Mouse (Mus musculus): Measurements from ENCODE around the gene Yrdc. TPM values are rescaled to one million over a fixed set of nuclear protein-coding genes. Genes with fewer than 3 reads are reported as not detected.

The Yrdc gene
- total RNA-seq, 2 experiments from 2014 or later = 34.3 to 36.6 TPM

DNA sequence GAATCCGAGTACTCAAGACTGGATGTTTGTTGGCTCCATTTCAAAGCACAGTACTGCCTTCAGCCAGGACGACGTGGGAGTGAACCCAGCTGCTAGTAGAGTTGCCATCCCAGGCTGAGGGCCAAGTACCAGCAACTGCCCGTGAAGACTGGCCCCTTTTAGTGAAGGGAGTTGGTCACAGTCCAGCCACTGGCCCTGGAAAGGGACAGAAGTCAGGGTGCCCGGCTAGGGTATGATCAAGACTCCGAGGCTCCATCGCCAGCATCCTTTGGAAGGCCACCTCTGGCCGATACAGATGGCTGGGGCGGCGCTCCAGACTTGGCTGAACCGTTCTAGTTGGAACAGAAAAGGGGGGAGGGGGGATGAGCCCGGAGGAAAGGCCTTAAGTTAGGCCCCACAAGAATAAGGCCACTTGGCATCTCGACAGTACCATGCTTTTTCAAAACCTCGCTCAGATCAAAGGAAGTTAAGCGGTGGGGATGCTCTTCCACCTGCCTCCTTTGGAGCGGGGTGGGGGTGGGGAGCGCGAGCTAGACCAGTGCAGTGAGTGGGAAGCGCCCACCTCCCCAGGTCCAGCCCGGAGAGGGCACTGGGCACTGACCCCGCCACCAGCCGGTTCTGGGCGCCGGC lies 733 bp upstream of the Yrdc start:
- peak; percentile 64 to 77 for DNase-seq (ENCODE audit: low spot score in 2 of 2)

DNA sequence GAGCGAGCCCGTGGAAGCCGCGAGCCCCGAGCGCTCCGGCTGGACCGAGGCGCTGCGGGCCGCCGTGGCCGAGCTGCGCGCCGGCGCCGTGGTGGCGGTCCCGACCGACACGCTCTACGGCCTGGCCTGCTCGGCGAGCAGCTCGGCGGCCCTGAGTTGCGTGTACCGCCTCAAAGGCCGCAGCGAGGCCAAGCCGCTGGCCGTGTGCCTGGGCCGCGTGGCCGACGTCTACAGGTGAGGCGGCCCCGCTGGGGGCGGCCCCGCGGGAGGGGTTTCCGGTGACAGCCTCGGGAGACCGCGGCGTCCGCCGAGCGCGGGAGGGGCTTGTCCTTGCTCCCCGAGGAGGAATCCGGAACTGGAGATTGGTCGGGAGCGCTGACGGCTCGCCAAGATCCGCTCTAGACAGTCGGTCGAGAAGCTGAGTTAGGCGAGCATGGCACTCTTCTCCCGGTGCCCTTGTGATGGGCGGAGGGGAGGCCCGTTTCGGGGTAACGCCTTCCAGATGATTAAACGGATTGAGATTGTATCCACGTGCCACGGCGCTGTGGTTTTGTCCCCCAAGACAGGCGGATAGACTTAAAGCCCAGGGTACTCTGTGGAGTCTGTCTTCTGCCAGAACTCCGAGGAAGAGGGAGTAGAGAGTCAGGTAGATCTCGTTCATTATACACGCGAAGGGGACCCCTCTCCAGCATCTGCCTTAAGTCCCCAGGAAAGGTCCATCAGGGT lies 617 bp downstream of the Yrdc start, which contains the start of gene 1110065P20Rik:
TSS of gene 1110065P20Rik (minus strand) at position 264 of the 726 bp plus-strand sequence.
- peak; percentile 69 to 70 for DNase-seq (ENCODE audit: low spot score in 2 of 2)

DNA sequence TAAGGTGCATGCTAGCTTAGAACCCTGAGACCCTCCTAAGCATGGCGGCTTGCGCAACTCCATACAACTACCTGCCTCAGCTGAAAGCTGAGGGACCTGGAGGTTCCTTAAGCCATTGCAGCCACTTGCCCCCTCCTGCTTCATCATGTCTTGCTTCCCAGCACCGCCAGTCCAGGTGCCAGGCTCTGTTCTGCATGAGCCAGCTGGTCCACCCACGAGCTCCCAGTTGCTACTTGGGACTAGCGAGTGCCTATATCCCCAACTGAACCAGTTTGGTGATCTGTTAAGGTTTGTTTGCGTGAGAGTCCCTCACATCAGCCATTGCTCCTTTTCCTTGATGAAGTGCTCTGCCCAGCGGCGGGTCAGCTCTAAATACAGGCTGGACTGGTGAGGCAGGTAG lies 5.8 kb downstream of the Yrdc start:
- peak in 1 of 2 experiments; percentile 68 for DNase-seq (ENCODE audit: low spot score in 2 of 2)

DNA sequence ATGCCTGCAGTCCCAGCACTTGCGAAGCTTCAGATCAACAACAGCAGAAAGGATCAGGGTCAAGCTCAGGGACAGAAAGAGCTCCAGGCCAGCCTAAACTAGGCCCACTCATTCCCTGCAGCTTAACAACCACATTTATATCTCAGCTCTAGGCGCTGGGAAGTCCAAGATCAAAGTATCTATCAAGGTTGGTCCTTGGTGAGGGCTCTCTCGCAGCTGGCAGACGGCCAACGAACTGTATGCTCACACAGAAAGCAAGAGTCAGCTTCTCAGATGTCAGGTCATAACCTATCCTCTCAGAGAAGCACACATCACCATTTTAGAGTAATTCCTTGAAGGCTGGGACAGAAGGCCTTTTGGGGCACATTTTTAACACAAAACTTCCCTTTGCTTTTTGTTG lies 7.9 kb downstream of the Yrdc start:
- DNase-seq (ENCODE audit: low spot score in 2 of 2) = no peak

DNA sequence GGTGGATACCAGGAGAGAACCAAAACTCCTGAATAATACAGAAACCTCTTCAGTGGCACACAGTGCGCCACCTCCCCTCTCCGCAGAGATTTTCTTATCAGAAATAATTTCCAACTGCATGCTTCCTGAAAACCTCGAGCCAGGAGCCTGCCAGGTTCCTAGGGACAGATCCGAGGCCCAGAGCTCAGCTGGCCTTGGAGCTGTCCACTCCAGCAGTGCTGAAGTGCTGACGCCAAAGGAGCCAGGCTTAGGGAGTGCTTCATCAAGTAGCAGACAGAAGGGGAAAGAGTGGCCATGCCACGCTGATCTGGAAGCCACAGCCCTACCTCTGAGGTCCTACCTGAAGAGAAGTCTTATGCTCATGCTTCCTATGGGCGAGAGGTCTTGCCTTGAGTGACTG lies 10.0 kb downstream of the Yrdc start:
- no peak for DNase-seq (ENCODE audit: low spot score in 2 of 2)

DNA sequence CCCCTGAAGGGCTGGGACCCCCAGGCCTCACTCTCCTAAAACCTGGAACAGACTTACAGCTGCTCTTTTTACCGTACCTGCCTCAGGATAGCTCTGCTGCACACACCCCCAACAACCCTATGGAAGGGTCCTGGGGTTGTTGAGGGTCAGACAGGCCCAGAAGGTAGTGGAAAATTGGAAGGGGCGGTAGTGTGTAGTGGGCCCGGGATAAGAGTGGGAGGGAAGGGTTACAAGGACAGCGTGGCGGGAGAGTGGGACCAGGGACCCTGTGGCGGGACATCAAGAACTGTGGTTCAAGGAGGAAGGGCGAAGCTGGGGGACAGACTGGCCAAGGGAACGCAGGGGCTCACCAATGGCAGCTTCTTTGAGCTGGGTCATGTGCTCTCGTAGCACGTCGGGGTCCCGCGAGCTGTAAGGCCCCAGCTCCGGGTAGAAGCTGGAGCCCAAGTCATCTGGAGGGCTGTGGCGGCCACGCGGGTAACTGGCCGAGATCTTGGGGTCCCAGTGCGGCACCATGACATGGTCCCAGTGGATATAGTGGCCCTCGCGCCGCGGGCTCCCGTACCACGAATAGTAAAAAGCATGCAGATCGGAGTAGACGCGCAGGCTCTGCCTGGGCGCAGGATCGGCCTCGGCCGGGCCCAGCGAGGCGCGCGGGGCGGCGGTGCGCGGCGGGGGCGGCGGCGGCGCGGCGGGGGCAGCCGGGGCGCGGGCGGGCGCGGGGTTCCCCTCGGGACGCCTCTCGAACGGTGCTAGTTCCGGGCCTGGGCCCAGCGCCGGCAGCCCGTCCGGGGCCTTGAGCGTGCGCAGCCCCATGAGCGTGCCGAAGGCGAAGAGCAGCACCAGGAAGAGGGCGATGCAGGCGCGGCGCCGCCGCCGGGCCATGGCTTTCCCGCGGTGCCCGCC lies 11.1 kb downstream of the Yrdc start, which contains the start of gene Maneal:
TSS of gene Maneal (minus strand) at position 889 of the 906 bp plus-strand sequence.
- DNase-seq (ENCODE audit: low spot score in 2 of 2) = no peak

DNA sequence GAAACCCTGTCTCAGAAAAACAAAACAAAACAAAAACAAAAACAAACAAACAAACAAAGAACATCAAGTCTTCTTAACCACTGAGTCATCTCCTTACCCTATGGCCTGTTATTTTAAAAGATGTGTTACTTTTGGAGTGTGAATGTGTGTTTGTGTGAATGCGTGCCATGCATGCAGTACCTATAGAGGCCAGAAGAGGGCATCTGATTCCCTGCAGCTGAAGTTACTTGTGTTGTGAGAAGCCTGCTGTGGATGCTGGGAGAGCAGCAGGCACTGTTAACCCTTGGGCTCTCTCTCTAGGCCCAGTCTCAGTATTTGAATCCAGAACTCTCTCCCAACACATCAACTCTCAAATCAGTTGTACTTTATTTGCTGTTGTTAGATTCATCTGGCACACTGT lies 22.2 kb downstream of the Yrdc start:
- DNase-seq (ENCODE audit: low spot score in 2 of 2) = no peak

DNA sequence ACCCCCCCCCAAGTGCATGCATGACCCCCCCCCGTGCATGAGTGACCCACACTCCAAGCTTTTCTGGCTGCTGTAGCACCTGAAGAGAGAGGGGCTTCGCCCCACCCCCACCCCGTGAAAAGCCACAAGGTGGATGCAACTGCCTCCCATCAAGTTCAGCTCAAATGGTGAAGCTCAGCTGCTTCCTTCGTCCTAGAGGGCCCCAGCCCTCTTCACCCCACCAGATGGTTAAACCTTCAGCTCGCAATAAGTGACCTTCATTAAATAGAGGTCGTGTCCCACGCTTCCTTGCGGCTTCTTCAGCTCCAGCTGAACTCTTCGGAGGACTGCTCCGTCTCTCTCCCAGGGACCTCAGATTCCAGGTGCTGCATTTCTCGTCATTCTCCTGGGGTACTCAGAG lies 30.1 kb downstream of the Yrdc start, which contains the start of gene Epha10:
TSS of gene Epha10 (plus strand) at position 301 of the 400 bp plus-strand sequence.
- DNase-seq (ENCODE audit: low spot score in 2 of 2) = no peak

DNA sequence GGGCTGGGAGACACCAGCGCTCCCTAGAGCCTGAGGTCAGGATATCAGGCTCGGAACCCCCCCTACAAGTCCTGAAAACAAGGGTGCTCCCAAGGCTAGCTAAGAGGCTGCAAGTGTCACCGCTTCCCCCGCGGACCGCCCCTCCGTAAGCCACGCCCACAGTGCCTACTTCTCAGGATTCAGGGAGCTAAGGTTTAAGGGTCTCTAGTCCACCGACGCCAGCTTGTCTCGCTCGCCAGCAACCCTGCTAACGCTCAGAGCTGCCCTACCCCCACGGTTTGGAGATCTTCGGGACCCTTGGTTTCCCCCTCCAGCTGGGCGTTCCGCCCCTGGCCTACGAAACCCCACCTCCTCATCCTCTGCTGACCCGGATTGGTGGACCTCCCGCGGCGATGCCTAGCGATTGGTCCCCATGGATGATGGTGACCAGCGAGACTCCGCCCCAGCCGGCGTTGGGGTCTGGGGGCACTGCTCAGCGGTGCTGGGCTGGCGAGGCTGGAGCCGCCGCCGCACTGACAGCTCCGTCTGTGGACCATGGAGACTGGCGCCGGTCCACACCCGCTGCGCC lies 30.9 kb downstream of the Yrdc start:
- DNase-seq (ENCODE audit: low spot score in 2 of 2) = peak; percentile 82 to 85

DNA sequence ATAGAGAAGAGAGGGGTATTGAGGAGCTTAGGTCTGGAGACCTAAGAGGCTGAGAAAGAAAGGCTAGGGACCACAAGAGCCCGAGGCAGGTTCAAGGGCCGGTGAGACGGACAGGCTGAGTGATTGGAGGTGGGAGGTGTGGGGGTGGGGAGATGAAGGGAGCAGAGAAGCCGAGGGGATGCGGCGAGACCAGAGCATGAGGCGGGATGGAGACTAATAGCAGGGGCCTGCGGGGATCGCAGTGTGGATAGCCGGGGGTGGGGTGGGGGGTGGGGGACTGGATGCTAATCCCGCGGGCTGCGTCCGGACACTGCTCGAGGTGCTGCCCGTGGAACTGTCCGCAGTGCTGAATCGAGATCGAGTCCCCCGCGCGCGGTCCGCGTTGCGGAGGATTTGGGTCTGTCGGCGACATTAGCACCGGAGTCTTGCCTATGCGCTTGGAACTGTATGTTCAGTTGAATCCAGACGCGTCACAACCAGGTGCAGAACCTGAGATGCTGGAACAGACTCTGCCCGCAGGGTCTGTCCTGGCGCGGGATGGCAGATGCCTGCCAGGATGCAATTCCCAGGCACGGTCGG lies 31.8 kb downstream of the Yrdc start:
- no peak for DNase-seq (ENCODE audit: low spot score in 2 of 2)

DNA sequence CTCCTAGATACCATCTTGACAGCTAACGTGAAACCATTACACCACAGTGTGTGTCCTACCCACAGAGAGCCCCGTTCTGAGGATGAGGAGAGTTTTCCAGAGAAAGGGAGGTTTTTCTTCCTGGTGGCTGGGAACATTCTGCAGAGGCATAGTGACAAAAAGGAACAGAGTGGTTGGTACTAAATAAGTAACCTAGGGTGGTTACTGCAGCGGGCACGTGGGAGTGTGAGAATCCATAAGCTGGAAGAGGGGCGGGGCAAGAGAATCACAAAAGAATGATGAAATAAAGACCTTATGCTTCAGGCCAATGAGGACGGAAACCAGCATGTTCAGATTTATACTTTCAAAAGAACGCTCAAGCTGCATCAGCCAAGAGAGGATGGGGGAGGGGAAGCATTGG lies 38.2 kb downstream of the Yrdc start:
- no peak for DNase-seq (ENCODE audit: low spot score in 2 of 2)

DNA sequence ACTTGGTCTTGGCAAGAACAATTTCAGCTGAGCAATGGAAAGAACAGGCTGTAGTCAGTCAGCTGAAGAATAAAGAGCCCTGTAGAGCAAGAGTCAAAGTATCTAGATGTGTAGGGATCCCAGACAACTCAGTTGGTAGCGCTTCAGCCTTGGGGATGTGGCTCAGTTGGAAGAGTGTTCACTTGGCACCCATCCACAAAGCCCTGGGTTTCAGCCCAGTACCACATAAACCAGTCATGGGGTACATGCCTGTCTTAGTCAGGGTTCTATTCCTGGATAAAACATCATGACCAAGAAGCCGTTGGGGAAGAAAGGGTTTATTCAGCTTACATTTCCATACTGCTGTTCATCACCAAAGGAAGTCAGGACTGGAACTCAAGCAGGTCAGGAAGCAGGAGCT lies 39.5 kb downstream of the Yrdc start:
- peak in 1 of 2 experiments; percentile 54 for DNase-seq (ENCODE audit: low spot score in 2 of 2)

DNA sequence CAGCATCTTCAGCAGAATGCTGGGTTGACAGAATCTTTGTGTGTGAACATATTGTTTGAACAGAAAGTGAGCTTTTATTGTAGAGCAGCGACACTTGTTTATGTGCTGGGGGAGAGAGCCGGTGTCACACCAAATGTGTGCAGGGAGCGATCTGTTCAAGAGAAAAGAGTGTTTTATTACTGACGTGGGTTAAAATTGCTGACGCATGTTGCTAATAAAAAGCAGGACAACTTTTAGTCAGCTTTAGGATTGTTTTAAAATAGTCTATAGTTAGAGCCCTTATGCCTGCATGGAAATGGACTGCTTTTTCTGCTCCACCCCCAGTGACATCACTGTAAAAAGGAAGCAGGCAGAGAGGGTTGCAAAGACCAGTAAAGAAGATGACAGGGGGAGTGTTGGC lies 40.4 kb downstream of the Yrdc start:
- DNase-seq (ENCODE audit: low spot score in 2 of 2) = peak; percentile 54 to 80

DNA sequence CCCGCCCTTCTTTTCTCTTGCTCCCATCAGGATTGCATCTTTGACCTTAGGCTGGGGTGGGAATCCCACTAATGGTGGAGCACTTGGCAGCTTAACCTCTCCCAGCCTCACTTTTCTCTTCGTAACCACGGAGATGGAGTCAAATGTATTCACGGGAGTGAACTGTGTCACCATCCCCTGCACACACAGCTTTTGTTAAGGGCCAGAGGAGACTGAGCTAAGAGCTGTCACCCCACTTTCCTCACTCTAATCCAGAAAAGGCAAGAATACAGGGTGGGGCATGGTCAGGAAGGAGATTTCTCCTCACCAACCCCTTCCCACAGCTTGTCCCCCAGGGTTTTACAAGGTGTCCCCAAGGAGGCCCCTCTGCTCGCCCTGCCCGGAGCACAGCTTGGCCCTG lies 43.3 kb downstream of the Yrdc start:
- DNase-seq (ENCODE audit: low spot score in 2 of 2) = no peak

DNA sequence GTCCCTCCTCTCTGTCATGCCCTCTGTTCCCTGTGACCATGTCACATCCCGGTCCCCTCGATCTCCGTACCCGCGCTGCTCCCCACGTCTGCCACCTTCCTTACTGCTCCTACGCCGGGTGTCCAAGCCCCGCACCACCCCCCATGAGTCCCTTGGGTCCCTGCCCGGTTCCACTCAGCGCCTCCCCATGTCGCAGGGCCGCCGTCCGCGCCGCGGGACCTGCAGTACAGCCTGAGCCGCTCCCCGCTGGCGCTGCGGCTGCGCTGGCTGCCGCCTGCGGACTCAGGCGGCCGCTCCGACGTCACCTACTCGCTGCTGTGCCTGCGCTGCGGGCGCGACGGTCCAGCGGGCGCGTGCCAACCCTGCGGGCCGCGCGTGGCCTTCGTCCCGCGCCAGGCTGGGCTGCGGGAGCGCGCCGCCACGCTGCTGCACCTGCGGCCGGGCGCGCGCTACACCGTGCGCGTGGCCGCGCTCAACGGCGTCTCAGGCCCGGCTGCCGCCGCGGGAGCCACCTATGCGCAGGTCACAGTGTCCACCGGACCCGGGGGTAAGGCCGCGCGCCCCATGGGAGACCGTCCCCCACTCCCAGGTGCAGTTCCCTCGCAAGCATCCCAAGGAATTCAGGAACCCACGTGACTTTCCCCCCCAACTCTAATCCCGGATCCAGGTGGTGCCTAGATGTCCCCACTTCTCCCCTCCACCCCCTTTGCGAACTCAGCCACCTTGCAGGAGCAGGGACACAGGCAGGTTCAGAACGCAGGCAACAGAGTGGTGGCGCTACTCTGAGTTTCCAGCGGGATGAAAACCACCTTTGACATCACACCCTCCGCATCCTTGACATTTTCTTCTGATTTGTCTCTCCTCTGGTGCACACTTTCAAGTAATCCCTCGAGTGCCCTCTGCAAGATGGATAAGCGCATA lies 44.3 kb downstream of the Yrdc start:
- peak in 1 of 2 experiments; percentile 43 for DNase-seq (ENCODE audit: low spot score in 2 of 2)

DNA sequence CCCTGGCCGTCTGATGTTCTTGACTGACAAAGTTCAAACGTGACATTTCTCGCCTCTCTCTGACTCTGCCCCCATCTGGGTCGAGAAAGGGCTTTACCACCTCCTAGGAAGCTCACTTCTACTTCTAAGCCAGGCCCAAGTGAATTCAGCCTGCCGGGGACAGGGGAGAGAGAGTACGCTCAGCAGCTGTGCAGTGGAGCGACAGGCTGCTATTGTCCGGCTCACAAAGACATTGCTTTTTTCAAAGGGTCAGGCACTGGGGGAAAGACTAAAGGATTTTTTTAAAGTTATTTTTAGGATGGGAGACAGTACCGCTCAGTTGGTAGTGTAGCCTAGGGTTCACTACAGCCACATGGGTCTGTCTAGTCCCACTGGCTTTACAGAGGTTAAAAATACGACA lies 47.9 kb downstream of the Yrdc start:
- no peak for DNase-seq (ENCODE audit: low spot score in 2 of 2)

DNA sequence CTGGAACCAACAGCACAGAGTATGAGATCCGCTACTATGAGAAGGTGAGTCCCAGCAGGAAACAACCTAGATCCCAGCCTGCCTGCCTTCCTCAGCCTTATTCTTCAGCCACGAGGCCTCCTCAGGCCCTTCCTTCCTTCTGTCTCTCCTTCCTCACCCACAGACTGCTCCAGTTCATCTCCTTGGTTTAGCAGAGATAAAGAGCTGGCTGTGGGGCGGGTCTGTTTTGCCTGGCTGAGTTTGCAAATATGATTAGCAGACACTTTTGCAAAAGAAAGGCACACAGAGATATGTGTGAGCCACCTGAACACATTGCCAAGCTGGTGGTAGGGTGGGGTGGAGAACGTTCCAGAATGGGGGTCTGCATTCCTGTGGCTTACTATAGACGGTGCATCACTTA lies 49.4 kb downstream of the Yrdc start:
- no peak for DNase-seq (ENCODE audit: low spot score in 2 of 2)

Data from layer of hippocampus, adult 18-20 months (tissue).